Mouse (Mus musculus) urinary bladder, adult 18-20 months (tissue): ENCODE measurements around the gene Cfap65.
A peak's percentile ranks its signal among the peaks of the same experiment; 100 is the strongest.

ENCODE experiments used
- DNase-seq, 2 experiments: peaks; one replicate each; pipeline ENCODE4 v3.0.0; 2022; ENCODE audit warnings: low spot score in 2 of 2, mixed read lengths in 2 of 2

Cfap65 gene

GRCm38 (mm10) chr1:74939762-74940161 lies 4.4 kb upstream of the Cfap65 start:
- DNase-seq: no peak

- DNase-seq: no peak
These were observed 927 bp upstream of the Cfap65 start for GRCm38 (mm10) chr1:74936221-74936830.

GRCm38 (mm10) chr1:74927621-74928296 lies 7.6 kb downstream of the Cfap65 start:
- DNase-seq: no peak

- peak in 1 of 2 experiments; percentile 33 for DNase-seq
These were observed 8.7 kb downstream of the Cfap65 start for GRCm38 (mm10) chr1:74926721-74927120.

- no peak for DNase-seq
These were observed 10.9 kb downstream of the Cfap65 start for GRCm38 (mm10) chr1:74924464-74924863.

- DNase-seq: no peak
These were observed 19.7 kb downstream of the Cfap65 start for GRCm38 (mm10) chr1:74915706-74916105.

GRCm38 (mm10) chr1:74902191-74902590 lies 33.2 kb downstream of the Cfap65 start:
- no peak for DNase-seq

GRCm38 (mm10) chr1:74901686-74902085 lies 33.7 kb downstream of the Cfap65 start:
- peak in 1 of 2 experiments; percentile 33 for DNase-seq

- DNase-seq: peak; percentile 58 to 74
These were observed 34.8 kb downstream of the Cfap65 start for GRCm38 (mm10) chr1:74900341-74901285.

GRCm38 (mm10) chr1:74898656-74899431 lies 36.6 kb downstream of the Cfap65 start:
- DNase-seq: no peak

GRCm38 (mm10) chr1:74897976-74898375 lies 37.4 kb downstream of the Cfap65 start:
- DNase-seq: no peak

GRCm38 (mm10) chr1:74894966-74895365 lies 40.4 kb downstream of the Cfap65 start:
- DNase-seq: peak in 1 of 2 experiments; percentile 24

GRCm38 (mm10) chr1:74893134-74893855 lies 42.1 kb downstream of the Cfap65 start, which contains the start of gene Cryba2:
Cryba2 (minus strand) TSS chr1:74893143.
- peak in 1 of 2 experiments; percentile 56 for DNase-seq

GRCm38 (mm10) chr1:74892351-74893133 lies 42.9 kb downstream of the Cfap65 start:
- DNase-seq: no peak

- no peak for DNase-seq
These were observed 43.9 kb downstream of the Cfap65 start for GRCm38 (mm10) chr1:74891513-74891912.

- DNase-seq: no peak
These were observed 49.9 kb downstream of the Cfap65 start, which contains the start of gene Fev for GRCm38 (mm10) chr1:74885369-74886042. Fev (minus strand) TSS chr1:74885419.

- no peak for DNase-seq
These were observed 50.9 kb downstream of the Cfap65 start for GRCm38 (mm10) chr1:74884196-74885141.

- no peak for DNase-seq
These were observed 52.0 kb downstream of the Cfap65 start for GRCm38 (mm10) chr1:74883441-74883840.
